Mouse (Mus musculus): ENCODE measurements around the gene Amot.

GRCm38 (mm10) chrX:145406052-145406451, 98.9 kb downstream of the Amot start:
- TF ChIP-seq POLR2A (IDR thresholded peaks at IDR 0.05; ENCODE audit: extremely low read depth, insufficient read depth, low read length) (no peak), CTCF (IDR thresholded peaks at IDR 0.05; ENCODE audit: low read depth, low read length) (no peak)
